Mouse (Mus musculus) urinary bladder, adult 2 months (tissue): ENCODE results near the gene Ocel1. TPM values are rescaled to one million over a fixed set of nuclear protein-coding genes. Genes with fewer than 3 reads are reported as not detected.
"Not testable (repeated sequence)": the region's sequence is repeated elsewhere in the genome, so short reads cannot be mapped to it uniquely, and the experiment has no call there.

Experiments used
- DNase-seq: peaks from one replicate; pipeline ENCODE4 v3.0.0; 2022; ENCODE audit warnings: low spot score
- polyA plus RNA-seq: library from polyadenylated mRNA; depleted of rRNA; stranded (reverse); fragments of >200 nt; gene quantifications from 2 replicates; pipeline ENCODE4 v1.2.3, GENCODE M21; 2012; rRNA removed

The Ocel1 gene
- 10.3 and 12.0 TPM in 2 replicates for polyA plus RNA-seq

DNA sequence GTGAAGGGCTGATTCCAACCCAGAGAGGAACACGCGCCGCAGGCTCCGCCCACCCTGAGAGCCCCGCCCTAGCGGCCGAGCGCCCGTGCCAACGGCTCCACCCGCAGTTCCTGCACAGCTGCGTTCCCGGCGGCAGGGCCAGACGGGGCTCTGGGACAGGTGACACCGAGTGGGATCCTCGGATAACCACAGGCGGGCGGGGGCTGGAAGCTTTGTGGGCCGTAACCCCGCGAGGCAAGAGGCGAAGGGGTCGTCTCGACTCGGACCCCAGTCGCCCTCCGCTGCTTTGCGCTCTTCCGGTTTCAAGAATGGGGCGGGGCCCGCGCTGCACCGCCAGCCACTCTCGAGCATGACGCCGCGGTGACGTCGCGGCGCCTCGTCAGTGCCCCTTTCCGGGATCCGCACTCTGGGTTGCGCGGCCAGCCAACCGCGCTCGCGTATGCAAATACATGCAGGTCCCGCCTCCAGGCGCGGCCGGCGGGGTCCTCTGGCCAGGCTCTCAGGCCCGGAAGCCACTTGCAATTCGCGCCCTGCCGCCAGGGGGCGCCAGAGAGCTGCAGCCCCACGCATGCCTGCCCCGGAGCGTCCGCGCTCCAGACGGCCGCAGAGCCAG, at the start of gene Ocel1:
Gene Ocel1 (plus strand): TSS at position 63 of the 613 bp plus-strand sequence.
- peak; percentile 100 for DNase-seq

DNA sequence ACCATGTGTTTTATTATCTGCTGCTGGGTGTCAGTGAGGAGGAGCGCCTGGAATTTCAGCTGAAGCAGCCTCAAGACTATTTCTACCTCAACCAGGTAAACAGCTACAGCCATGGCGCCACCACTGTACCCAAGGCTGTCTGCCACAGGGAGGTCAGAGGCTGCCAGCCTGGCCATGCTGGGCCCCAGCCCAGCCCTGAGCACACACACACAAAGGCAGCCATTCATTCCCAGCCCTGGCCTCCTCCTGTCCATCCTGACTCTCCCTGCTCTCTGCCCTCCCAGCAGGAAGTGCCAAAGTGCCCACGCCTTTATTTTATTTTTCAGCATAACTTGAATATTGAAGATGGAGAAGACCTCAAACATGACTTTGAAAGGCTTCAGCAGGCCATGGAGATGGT, 48.2 kb upstream of the Ocel1 start:
- DNase-seq: no peak

DNA sequence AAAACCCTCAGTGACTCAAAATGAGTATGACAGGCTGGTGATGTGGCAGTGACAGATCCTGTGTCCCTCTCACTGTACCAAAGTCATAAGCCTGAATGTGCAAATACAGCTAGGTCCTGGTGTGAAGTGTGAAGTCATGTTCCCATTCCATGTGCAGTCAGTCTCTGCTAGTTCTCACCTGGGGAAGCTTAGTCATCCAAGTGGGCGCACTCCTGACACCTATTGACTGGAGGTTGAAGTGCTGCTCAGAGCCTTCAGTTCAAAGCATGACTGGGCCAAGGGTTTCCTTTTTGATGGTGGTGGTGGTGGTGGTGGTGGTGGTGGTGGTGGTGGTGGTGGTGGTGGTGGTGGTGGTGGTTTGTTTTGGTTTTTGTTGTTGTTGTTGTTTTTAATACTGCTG, 46.2 kb upstream of the Ocel1 start:
- no peak for DNase-seq

DNA sequence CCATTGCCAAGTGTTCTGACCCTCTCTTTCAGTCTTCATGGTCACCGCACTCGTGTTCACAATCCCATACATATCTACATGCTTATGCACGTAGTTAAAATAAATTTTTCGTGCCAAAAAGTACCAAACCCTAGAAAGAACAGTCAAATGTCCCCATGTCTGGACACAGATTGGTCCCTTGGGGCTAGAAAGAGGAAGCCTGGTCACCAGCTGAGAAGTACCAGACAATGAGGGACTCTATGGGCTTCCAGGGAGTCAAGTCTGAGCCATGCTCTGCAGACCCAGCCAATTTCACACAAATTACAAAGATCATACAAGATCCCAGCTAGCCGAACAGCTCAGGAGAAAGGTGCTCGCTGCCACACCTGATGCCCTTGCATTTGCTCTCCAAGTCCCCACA, 33.3 kb upstream of the Ocel1 start:
- DNase-seq: not testable (repeated sequence)

DNA sequence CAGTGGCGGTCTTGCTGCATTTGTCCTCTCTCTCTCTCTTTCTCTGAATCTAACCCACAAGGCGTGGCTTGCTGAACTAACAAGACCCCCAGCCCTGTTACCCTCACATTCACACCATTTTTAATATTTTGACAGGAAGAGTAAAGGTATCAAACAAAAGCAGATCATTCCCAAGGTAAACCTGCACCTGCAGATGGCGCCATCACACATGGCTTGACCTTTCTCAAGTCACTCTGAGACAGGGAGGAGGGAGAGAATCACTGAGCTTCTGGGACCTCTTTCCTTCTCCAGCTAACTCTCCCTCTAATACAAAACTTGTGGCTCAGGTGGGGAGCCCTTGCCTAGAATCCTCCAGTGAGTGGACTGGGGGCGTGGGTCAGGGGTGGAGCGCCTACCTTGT, 30.5 kb upstream of the Ocel1 start:
- no peak for DNase-seq

DNA sequence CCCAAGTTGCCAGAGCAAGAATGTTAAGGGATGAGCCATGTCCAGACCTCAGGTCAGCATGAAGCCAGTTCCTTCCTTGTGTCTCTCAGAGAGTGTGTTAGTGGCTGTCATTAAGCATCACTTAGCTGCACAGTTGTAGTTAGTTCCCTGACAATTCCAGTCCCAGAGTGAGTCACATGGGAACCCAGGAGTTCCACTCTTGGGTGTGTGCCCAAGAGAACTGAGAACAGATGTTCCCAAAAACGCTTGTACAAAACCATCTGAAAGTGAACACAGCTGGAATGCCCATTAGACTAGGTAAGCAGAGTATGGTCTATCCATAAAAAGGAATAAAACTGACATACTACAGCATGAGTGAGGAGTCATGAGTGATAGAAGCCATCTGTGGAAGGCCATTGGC, 24.5 kb upstream of the Ocel1 start:
- DNase-seq: no peak

DNA sequence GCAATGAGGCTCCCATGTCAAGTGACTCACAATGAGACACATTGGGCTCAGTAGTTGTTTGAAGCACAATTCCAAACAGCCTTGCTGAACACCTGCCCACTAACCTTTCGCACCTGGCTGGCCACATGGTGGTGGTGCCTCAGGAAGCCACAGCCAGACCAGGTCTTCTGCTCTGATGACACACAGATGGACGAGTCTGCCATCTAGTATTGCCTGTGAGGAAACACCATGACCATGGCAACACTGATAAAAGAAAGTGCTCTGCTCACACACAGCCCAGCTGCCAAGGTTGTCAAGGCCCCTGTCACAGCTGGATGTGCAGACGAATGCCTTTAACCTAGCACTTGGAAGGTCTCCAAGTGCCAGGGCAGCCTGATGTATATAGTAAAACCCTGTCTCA, 20.0 kb upstream of the Ocel1 start:
- no peak for DNase-seq

DNA sequence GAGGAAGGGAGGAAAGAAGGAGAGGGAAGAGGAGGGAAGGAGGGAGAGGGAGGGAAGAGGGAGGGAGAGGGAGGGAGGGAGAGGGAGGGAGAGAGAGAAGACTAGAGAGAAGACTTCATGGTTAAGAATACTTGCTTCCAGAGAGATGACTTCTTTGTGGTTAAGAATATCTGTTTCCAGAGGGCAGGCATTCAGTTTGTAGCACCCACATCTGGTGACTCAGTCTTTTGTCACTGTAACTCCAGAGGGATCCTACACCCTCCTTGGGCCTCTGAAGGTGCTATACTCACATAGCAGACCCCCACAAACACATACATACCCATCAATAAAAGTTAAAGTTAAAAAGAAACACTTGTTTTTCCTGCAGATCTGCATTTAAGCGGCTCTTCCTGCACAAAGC, 19.6 kb upstream of the Ocel1 start:
- no peak for DNase-seq

DNA sequence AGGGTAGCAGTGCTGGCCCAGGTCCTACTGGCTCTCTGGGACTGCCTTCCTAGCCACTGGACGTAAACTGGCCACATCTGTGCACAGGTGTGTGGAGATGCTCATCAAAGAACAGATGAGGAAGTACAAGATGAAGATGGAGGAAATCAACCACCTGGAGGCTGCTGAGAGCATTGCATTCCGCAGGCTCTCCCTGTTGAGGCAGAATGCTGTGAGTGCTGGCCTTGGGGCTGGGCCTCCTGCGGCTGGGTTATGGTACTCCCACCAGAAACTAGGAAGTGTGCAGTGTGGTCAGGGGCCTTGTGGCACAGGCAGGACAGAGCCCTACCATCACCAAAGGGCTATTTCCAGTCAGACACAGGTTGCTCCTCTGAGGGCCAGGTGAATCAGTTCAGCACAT, 13.1 kb upstream of the Ocel1 start:
- no peak for DNase-seq

DNA sequence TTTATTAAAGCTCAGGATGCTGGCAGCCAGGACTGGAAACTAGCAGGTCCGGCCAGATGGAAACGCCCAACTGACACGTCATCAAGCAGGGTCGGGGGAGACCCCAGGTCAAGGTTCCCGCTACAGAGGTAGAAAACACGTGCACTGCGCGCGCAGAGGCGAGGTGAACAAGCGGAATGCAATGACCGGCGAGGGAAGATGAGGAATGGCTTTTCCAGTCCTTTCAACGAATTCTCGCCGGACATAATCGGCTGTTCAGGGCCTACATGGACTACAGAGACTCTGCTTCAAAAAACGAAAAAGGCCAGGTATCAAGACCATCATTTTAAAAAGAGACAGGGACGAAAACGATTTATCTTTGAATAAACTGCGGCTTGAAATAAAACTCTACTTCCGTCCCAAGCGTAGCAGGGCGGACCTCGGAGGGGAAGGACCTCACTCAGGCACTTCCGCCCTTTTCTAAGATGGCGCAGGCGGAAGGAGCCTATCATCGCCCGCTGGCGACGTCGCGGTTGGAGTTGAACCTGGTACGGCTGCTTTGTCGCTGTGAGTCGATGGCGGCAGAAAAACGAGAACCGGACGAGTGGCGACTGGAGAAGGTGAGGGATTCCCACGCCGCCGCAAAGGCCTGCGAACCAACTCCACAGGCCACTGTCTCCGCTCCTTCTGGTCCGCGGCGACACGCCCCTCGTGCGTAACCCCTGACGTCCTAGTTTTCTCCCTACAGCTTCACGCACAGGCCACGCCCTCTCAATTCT, 4.1 kb upstream of the Ocel1 start, which contains the start of gene Use1:
Gene Use1 (plus strand): TSS at position 78 of the 758 bp plus-strand sequence.
- peak; percentile 86 for DNase-seq

DNA sequence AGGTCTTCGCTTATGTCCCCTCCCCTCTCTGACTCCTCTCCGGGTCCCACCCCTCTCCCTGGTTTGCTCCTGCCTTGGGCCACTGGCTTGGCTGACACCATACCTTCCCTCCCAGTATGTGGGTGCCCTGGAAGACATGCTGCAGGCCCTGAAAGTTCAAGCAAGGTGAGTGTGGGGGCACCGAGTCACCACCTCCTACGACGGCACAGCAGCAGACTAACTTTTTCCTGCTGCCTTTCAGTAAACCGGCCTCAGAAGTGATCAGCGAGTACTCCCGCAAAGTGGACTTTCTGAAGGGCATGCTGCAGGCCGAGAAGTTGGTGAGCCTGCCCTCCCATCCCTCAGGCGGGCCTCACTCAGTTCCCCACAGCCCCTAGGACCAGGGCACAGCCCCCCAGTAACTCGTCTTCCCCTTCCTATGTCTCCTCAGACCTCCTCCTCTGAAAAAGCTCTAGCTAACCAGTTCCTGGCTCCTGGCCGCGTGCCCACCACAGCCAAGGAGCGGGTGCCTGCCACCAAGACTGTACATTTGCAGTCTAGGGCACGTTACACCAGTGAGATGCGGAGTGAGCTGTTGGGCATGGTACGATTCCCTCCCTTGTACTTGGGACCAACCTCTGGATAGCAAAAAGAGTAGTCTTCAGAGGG, 3.4 kb upstream of the Ocel1 start:
- DNase-seq: no peak

DNA sequence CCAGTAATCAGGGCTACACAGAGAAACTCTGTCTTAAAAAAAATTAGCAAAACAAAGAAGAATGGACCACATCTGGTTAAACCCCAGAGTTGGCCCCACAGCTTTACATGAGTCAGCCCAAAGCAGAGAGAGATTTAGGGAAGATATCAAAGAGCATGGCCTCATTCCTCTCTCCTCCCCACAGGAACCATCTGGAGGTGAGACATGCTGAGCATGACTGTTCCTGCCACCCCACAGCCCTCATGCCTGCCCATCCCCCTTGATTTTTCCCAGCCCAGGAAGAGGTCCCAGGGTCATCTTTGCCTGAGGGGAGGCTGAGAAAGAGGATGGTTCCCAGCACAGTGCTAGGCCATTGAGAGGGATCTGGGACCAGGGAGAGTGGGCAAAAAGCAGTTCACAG, 2.7 kb upstream of the Ocel1 start:
- DNase-seq: no peak

DNA sequence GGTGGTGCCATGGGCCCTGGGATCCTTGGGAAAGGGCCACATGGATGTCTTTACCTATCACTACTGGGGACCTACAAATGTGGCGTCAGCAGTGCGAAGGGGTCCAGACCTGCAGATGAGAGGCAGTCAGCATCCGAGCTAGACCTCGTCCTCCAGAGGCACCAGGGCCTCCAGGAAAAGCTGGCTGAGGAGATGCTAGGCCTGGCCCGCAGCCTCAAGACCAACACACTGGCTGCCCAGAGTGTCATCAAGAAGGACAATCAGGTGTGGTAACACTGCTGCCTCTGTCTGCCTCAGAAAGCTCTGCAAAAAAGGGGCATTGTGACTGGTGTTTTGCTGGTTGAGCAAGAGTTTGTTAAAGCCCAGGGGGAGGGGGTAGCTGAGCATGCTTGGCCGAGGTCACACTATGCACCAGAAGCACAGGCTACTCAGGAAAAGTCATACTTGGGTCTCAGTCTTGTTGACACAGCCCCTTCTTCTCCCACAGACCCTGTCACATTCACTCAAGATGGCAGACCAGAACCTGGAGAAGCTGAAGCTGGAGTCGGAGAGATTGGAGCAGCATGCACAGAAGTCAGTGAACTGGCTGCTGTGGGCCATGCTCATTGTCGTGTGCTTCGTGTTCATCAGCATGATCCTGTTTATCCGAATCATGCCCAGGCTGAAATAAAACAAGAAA, 1.9 kb upstream of the Ocel1 start:
- DNase-seq: no peak

DNA sequence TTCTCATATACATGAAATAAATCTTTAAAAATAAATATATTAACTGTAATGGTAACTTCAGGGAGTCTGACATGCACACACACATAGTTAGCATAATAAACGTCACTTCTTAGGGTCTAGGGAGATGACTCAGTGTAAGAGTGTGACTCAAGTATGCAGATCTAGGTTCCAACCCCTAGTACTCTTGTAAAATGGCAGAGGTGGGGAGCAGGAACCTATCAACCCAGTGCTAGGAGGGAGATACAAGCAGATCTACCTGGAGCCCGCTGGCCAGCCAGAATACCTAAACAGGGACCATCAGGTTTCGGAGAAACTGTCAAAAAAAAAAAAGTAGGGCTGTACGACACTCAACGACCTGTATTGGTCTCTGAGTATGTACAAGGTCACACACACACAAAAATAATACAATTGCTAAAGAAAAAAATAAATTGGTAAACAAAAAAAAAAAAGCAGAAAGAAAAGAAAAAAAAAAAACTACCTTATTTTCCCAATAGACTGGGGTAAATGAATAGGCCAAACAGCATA, 325 bp upstream of the Ocel1 start:
- no peak for DNase-seq

DNA sequence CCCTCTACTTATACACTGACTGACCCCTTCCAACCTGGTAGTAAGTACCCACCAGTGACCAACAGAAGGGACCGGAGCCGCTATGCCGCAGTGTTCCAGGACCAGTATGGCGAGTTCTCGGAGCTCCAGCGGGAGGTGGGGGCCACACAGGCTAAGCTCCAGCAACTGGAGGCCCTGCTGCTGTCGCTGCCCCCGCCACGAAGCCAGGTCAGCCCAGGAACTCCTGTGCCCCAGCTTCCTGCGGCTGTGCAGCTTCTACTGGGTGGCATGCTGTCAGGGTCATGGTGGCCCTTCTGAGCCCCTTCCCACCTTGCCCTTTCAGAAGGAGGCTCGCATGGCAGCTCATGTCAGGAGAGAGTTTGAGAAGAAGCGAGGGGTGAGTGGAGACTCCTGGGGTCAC, 1.3 kb downstream of the Ocel1 start:
- DNase-seq: no peak

DNA sequence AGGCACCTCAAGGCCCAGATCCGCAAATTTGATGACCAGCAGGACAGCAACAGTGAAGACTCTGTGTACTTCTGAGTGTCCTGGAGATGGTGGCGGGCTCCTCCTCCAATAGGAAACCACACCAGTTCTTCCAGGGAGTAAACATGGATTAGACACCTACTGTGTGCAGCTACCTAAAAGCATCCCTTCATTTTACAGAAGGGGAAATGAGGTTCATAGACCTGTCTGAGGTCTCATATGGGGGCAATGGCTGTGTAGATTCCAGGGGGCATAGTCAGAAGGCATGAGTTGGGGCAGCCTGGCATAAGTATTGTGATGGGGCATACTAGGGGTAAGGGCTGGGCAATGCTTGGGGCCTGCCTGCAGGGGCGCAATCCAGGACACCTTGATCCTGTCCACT, 1.9 kb downstream of the Ocel1 start:
- DNase-seq: no peak

DNA sequence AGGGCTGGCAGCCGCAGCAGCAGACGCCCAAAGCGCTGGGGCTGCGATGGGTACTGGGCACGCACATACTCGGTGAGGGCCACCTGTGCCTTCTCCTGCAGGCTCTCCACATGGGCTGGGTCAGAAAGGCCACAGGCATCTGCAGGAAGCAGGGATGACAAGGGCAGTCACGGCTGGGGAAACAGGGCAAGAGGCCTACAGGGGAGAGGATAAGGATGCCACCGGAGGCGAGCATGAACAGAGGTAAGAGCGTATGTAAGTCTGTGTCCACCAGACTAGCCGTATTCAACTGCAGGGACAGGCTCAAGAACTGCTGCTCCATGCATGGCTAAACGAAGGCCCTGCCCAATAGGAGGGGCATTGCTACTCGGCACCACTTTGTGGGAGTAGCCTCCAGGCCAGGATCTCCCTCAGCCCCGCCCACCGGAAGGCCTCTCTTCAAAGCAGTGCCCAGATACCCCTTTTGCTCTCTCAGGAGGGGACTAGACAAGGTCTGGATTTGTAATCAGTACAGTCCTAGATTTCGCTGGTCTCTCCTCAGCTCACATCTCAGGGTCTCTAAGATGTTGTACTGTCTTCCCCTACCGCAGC, 3.6 kb downstream of the Ocel1 start:
- DNase-seq: no peak

DNA sequence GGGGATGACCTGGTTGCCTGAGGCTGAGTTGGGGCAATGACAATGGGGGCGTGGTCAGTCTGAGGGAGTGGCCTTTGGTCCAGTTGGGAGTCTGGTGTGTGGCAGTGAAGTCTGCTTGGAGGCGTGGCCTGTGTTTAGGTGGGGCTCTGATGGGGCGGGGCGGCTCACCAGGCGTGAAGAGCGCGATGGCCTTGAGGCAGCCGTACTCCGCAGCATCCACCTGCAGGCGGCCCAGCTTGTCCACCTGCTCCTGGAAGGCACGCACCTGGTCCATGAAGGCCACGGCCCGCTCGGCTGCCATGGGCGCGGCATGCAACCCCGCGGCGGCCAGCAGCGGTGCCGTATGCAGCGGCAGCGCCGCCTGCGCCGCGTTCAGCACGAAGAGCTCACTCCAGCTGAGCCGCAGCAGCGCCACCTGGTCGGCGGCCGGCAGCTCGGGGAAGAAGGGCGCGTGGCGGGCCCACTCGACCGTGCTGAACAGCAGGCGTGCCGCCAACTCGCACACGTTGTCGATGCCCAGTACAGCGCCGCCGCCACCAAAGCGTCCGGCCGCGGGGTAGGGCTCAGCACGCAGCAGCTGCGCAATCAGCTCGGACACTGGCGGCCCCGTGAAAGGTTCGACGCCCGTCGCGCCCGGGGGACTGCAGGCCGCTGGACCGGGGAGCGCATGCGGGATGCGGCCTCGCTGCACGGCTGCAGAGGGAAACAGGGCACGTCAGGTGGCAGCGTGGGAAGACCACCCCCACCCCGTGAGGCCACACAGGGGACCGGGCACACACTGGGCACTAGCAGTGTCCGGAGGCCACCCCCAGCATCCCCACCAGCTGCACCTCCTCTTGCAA, 4.7 kb downstream of the Ocel1 start:
- no peak for DNase-seq

DNA sequence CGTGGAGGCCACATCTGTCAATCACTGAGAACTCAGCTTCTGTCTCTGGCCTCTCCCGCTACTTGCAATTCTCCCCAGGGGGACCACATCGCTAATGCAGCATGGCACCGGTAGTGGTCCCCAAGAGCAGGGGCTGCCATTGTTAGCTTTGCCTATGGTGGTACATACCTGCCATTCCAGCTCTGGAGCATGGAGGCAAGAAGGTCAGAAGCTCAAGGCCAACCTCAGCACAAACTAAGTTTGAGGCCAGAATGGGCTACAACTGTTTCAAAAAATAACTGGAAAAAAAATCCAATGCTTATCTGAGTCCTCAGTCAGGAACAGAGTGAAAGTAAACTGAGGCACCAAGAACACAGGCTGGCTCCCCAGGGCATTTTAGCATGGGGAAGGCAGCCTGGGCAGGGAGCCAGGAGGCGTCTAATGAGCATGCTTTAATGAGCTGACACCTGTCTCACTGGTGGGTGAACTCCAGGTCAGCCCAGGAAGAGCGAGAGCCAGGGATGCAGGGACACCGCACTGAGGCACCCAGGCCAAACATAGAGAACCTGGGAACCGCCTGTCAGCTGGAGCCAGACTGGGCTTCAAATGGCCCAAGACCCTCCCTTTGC, 5.4 kb downstream of the Ocel1 start:
- no peak for DNase-seq

DNA sequence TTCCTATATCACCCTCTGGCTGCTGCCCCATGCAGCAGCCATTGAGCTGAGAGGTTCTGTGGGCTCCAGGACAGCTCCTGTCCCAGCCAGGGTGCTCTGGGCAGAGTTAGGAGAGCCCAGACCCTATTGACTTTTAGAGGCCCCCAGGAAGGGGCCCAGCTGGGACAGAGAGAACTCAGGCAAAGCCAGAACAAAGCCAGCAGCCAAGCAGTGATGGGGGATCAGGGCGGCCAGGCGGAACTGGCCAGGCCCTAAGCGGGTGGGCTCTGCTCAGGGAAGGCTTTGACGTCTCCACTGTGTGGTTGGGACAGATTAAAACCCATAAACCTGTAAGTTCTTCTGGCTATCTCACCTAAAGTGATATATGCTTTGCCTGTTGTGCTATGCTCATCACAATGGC, 7.9 kb downstream of the Ocel1 start:
- DNase-seq: no peak
